Mouse (Mus musculus): ENCODE results near the gene Bloc1s4.

Gene Bloc1s4

DNA sequence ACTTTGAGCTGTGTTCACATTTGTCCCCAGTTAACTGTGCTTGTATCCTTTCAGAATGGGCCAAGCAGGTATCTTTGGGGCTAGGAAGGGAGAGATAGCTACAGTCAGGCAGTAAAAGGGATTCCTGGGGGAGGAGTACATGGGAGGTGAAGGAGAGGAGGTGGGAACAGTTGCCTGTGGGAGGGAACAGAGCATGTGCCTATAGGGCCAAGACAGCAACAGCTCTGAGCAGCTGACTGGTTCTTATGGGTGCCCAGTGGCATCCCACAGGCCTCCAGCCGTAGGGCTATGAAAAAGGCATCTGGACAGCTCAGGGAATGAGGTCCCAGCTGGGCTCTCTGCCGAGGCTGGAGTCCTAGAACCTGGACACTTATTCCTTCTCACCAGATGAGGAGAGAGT lies 31.6 kb downstream of the Bloc1s4 start:
- no peak for DNase-seq

DNA sequence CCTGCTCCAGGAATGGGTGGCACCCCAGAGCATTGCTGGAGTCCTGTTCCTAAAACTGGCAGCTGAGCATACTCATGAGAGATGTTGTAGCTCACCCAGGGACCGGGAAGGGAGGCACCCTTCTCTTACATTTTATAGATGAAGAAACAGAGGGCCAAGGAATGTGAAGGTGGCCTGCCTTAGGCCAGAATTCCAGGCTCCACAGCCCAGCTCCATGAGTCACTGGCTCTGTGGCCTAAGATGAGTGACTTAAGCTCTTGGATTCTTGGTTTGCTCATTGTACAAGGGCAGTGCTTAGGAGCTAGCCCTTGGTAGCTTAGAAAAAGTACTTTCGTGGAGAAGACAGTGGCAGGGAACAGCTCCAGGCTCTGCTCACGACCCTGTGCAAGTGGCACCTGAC lies 33.6 kb downstream of the Bloc1s4 start:
- DNase-seq, result no peak

DNA sequence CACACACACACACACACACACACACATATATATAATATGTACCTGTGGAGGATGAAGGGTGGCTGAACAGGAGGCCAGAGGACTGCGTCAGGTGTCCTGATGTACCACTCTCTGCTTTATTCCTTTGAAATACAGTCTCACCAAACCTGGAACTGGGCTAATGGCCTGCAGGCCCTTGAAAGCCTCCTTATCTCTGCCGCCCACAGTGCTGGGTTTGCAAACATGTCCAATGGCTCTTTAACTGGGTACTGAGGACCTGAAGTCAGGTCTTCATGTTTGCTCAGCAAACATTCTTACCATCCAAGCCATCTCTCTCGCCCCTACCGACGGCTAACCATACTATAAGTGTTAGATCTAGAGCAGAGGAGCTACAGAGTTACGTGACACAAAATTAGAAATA lies 34.8 kb downstream of the Bloc1s4 start:
- DNase-seq, result no peak

DNA sequence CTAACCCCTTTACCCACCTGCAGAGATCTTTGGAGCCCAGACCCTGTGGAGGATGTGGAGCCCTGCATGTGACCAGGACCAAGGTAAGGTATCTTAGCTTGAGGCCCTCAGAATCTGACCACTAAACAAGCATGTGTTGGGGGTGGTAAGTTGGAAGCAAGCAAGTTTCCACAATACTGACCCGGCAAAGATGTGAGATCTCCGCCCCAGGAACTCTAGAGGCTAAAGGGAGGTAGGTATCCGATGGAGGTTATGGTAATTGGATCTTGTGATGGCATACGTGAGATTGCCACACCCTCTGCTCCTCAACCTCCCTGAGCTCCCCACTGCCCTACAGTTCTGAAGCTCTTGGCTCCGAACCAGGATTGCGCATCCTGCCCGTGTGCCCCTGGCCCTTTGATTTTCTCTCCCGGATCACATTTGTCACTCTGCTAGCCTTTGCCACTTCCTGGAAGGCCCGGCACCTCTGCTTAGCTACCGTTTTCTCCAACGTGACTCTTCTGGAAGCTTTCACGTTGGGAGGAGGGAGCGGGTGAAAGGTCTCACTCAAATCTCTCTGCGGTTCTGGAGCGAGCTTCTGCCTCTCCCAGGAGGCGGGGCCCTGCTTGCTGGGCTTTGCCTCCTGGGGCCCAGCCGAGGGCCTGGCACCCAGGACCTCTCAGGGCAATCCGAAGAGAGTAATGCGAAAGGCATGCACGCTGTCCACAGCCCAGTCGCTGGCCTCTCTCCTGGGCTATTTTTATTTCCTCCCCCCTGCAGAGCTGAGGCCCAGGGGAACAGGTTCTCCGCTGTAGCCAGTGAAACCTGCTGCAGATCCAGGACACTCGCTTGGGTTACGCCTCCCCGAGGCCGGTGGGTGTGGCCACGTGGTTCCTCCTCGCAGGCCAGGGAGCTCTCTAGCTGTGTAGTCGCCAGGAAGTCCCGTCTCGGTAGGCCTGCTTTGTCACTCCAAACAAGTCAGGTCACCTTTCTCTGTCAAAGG lies 35.6 kb downstream of the Bloc1s4 start:
- DNase-seq, result peak; percentile 93

DNA sequence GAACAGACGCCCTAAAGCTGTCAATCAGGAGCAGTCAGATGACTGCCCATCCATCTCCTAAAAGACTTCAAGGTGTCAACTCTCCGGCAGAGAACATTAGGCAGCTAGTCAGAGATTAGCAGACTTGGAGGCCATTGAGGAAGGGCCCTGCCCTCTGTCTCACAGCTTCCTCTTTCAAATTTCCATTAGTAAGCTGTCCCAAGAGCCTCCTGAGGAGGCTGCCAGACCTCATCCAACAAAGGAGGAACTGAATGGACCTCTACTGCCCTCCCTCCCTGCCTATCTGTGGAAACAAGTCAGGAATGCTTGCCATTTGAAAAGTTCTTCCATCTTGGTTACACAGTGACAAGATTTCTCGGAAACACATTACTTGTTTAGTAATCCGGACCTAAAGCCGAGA lies 36.6 kb downstream of the Bloc1s4 start:
- DNase-seq, result no peak

DNA sequence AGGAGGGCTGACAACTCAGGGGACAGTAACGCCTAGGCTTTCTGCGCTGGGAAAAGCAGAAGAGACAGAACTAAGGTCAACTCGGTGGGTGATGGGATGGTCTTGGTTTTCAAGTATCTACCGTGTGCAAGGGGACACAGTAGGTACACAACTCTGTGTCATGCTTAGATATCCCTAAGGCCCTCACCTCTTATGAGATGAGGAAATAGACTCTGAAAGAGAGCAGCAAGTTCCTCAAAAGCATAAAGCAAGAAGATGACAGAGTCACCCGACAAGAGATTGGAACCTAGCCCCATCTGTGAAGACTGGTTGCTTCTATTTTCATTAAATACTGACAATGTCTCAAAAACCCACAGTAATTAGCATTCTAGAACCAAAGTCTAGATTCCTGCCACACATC lies 42.7 kb downstream of the Bloc1s4 start:
- no peak for DNase-seq

DNA sequence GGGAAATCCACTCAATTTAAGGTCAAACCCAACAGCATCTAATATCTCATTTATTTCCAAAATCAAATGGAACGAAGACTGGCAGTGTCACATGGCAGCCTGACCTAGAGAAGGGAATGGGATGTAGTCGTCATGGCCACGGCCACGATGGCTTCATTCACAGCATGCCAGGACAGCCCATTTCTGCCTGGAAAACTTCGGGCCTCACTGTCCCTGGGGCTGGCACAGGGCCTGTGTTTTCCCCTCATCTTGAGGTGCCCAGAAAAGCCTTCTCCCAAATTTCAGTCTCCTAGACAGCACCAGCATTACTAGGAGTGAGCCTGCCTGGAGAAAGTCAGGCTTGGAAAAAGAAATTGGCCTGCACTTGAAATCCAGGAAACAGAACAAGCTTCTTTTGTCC lies 43.1 kb downstream of the Bloc1s4 start:
- DNase-seq, result no peak

DNA sequence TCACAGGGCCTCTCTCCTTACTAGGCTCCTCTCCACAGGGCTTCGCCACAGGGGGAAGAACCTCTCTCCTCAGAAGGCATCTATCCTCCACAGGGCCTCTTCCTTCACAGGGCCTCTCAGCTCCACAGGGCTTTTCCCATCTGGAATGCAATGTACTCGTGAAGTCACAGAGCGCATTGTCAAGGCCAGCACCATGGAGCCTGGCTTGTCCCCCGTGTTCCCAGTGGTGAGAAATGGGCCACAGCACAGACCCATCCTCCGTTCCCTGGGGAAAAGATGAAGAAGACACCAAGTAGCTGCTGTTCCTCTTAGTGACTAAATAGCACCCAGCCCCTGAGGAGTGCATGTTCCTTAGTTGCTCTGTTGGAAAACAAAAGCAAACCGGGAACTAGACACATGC lies 43.8 kb downstream of the Bloc1s4 start:
- no peak for DNase-seq

DNA sequence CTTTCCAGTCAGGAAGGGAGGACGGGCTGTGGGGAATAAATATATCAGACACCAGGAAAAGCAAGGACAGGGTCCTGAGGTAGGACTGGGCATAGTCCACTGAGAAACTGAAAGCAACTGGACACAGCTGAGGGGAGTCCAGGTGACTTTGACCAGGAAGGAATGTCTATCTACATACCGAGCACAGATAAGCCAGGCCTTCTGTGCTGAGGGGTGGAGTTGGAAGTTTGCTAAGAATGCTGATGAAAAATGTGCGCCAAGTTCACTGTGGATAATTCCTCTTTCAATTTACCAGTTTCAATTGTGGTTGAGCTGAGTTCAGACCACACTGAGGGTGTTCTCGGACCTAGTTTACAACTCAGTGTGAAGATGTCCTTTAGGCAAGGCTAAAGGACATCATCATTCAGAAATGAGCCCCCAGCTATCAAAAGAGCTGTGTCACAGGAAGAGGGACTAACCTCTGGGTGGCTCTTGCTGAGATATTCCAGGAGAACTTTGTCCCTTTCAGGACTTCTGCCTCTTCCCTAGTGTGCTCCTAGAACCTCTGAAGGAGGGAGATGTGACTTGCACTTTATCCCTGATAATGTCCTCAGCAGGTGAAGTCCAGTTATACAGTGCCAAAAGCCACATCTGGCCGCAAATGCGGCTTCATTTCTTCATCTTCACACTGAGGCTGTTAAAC lies 47.4 kb downstream of the Bloc1s4 start:
- peak; percentile 55 for DNase-seq

DNA sequence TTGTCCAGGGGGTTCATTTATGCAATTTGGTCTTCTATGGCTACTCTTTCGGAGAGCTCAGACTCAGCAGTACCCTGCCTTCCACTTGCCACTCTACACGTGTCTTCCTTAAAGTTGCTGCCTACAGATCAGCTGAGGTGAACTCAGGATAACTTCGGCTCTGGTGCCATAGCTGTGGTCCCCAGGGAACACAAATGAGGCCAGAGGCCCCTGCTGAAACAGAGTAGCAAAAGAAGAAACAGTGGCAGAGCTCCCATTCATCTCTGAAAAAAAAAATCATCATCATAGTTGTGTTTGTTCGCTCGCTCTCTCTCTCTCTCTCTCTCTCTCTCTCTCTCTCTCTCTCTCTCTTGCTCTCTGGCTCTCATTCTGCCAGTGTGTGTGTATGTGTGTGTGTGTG lies 49.8 kb downstream of the Bloc1s4 start:
- DNase-seq, result no peak

DNA sequence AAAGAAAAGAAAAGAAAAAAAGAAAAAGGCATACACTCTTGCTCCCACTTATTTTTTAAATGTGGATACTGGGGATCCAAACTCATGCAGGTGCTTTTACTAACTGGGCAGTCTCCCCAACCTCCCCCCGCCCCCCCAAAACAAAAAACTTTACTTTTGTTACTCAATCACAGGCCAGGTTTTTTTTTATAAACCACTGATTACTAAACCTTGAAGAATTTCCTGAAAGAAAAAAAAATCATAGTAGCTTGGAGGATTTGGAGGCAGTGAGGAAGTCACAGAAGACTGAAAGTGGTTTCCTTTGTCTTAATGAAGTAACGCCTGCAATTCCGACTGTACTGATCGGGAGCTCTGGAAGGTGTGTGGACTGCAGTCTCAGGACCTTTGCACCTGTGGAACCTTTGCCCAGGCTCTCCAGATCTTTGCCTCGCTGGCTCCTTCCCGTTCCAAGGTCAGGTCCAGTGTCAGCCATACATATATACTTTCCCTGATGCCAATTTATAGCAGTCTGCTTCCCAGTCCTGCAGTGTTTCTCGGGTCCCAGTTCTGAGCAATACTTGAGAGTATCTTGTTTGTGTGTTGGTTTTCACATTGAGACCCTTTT lies 50.3 kb downstream of the Bloc1s4 start:
- DNase-seq, result peak; percentile 24
